Mouse (Mus musculus) midbrain, embryonic 14.5 days (tissue): ENCODE results near the gene Asb18. TPM values are rescaled to one million over a fixed set of nuclear protein-coding genes. Genes with fewer than 3 reads are reported as not detected.
A peak's percentile ranks its signal among the peaks of the same experiment; 100 is the strongest.

Source experiments
- ATAC-seq: fragments of 200-750 bp; cut with Nextera tagmentation; 2 replicates; pipeline ENCODE4 v1.8.0; 2017; ENCODE audit warnings: moderate number of reproducible peaks, moderate library complexity; ENCODE audit not compliant: low FRiP score, low TSS enrichment
- DNase-seq: peaks from one replicate; pipeline ENCODE4 v3.0.0-alpha.2; 2015
- H3K27ac ChIP-seq: fragments of 300-500 bp; sonication (generic); replicated peaks from 2 replicates; pipeline ENCODE4 v1.5.1; 2014; ENCODE audit warnings: mild to moderate bottlenecking, low read depth, low read length, moderate library complexity
- H3K27me3 ChIP-seq: fragments of 300-500 bp; sonication (generic); 2 replicates; pipeline ENCODE4 v1.6.1; 2014; ENCODE audit warnings: low read length, control low read depth, mixed read lengths; ENCODE audit not compliant: control insufficient read depth, insufficient read depth
- H3K36me3 ChIP-seq: fragments of 300-500 bp; sonication (generic); 2 replicates; pipeline ENCODE4 v1.6.1; 2014; ENCODE audit warnings: low read length, control low read depth; ENCODE audit not compliant: control insufficient read depth, insufficient read depth
- H3K4me1 ChIP-seq: fragments of 300-500 bp; sonication (generic); 2 replicates; pipeline ENCODE4 v1.6.1; 2014; ENCODE audit warnings: mild to moderate bottlenecking, antibody characterized with exemption, low read length, control low read depth; ENCODE audit not compliant: control insufficient read depth, insufficient read depth
- H3K4me2 ChIP-seq: fragments of 300-500 bp; sonication (generic); 2 replicates; pipeline ENCODE4 v1.6.1; 2014; ENCODE audit warnings: mild to moderate bottlenecking, low read length, moderate library complexity
- H3K4me3 ChIP-seq: fragments of 300-500 bp; sonication (generic); replicated peaks from 2 replicates; pipeline ENCODE4 v1.5.1; 2014; ENCODE audit warnings: low read depth, low read length
- H3K9ac ChIP-seq: fragments of 300-500 bp; sonication (generic); replicated peaks from 2 replicates; pipeline ENCODE4 v1.6.1; 2014; ENCODE audit warnings: mild to moderate bottlenecking, low read length, moderate library complexity
- H3K9me3 ChIP-seq: fragments of 300-500 bp; sonication (generic); 2 replicates; pipeline ENCODE4 v1.6.1; 2016; ENCODE audit warnings: low read length, control low read depth, mixed read lengths; ENCODE audit not compliant: control insufficient read depth
- WGBS: fragments of 180-500 bp; shearing (Covaris S2); extraction: QIAGEN DNeasy Blood & Tissue Kit; methylation state at CpG from one replicate; pipeline ENCODE4 v1.1.7; 2014; 5-methylcytosine and 5-hydroxymethylcytosine counted together
- polyA plus RNA-seq: library from polyadenylated mRNA; unstranded; fragments of >200 nt; fragmentation: Nextera tagmentation; extraction: Ambion mirVana; gene quantifications from 2 replicates; pipeline ENCODE4 v1.2.1, GENCODE M21; 2014

Asb18 gene
- polyA plus RNA-seq, 1 experiment from 2014 or later: 0.25 TPM

DNA sequence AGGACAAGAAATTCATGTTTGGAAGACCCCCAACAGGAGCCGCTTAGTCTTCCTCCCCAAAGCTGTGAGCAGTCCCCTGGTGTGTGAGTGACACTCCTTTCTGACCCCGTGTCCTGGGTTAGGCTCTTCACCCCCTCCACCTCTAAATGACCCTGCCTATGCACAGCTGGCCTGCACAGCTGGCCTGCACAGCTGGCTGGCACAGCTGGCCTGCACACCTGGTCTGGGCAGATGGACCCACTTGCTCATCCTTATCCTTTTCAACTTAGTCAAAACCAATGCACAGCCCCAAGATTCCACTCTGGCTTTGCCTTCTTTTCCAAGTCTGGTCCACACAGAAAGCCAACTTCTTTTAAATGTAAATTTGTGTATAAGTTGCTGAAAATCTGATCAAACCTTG, 15.8 kb downstream of the Asb18 start:
- no peaks in the 10 kb centered on the region for H3K4me1 ChIP-seq
- H3K36me3 ChIP-seq: no peaks in the 10 kb centered on the region
- H3K4me2 ChIP-seq: no peak overlapping the region
- 72% methylated on average over 2 of the region's 2 CpGs for WGBS
- no peak for ATAC-seq
- no peak overlapping the region for H3K9ac ChIP-seq
- DNase-seq: no peak
- H3K4me3 ChIP-seq: no peak overlapping the region
- H3K27me3 ChIP-seq: no peaks in the 10 kb centered on the region; the same call in 1 of the 2 replicates
- no peaks in the 10 kb centered on the region for H3K9me3 ChIP-seq
- H3K27ac ChIP-seq: no peak overlapping the region

GRCm38 (mm10) chr1:89998076-89998475, 16.4 kb downstream of the Asb18 start:
- ATAC-seq: no peak
- no peaks in the 10 kb centered on the region for H3K9me3 ChIP-seq
- no peaks in the 10 kb centered on the region for H3K4me1 ChIP-seq
- no peak overlapping the region for H3K9ac ChIP-seq
- no peak overlapping the region for H3K27ac ChIP-seq
- H3K36me3 ChIP-seq: no peaks in the 10 kb centered on the region
- DNase-seq: no peak
- WGBS: 79% methylated on average over 7 of the region's 7 CpGs
- no peak overlapping the region for H3K4me3 ChIP-seq
- peaks cover 4% of the 10 kb centered on the region; the same call in 1 of the 2 replicates for H3K27me3 ChIP-seq
- no peak overlapping the region for H3K4me2 ChIP-seq

DNA sequence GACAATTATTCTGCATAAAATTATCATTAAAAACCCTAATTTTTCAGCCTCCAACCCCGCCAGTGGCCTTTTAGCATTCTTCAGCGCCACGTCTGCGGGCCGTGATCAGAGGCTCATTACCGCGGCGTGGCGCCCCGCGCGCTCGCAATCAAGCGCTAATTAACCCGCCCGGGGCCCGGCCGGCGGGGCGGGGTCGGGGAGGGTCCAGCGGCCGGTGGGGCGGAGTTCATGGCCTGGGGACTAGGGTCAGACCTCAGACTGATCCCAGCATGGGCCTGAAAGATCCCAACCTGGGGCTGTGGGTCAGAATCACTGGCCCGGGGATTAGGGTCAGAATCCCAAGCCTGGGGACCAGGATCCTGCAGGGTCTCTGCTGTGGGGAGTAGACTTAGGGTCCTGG, 22.2 kb downstream of the Asb18 start:
- Histone ChIP-seq H3K27me3 (peaks cover 20% of the 10 kb centered on the region; the same call in 1 of the 2 replicates), H3K27ac (no peak overlapping the region), H3K4me1 (peaks cover 8% of the 10 kb centered on the region; the same call in 1 of the 2 replicates), H3K4me2 (peak overlapping the region; percentile 47), H3K9me3 (no peaks in the 10 kb centered on the region), H3K36me3 (no peaks in the 10 kb centered on the region), H3K9ac (0 out of 2 replicates have a peak overlapping the region, but pooled peaks have one; percentile 23), H3K4me3 (no peak overlapping the region; the same call in 1 of the 2 replicates)
- DNase-seq: peak; percentile 42
- under 1% methylated on average over 25 of the region's 25 CpGs for WGBS
- ATAC-seq: no peak

DNA sequence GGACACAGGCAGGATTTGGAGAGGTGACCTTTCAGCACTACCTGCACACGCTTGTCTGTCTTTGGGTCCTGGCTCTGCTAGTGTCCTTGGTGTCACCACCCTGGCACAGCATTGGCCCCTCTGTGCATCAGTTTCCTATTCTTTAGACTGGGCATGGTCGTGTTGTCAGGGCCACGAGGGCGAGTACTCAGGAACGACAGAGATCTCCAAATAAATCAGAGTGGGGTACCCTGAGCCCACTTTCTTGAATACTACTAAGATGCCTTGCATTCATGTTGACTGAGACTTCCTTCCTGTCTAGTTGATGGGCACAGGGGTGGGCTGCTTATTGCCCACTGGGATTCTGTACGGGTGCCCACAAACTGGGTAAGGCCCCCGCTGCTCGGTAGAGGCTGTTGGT, 37.2 kb downstream of the Asb18 start:
- DNase-seq: no peak

GRCm38 (mm10) chr1:89976411-89976810, 38.1 kb downstream of the Asb18 start:
- H3K9me3 ChIP-seq: no peaks in the 10 kb centered on the region

More for the DNA sequence above, 37.2 kb downstream of the Asb18 start:
- WGBS: 94% methylated on average over 8 of the region's 8 CpGs
- H3K36me3 ChIP-seq: no peaks in the 10 kb centered on the region
- no peaks in the 10 kb centered on the region; the same call in 1 of the 2 replicates for H3K27me3 ChIP-seq
- no peak overlapping the region for H3K4me2 ChIP-seq
- no peak overlapping the region for H3K9ac ChIP-seq
- H3K9me3 ChIP-seq: no peaks in the 10 kb centered on the region
- H3K27ac ChIP-seq: no peak overlapping the region
- no peak for ATAC-seq
- no peaks in the 10 kb centered on the region for H3K4me1 ChIP-seq
- no peak overlapping the region for H3K4me3 ChIP-seq

DNA sequence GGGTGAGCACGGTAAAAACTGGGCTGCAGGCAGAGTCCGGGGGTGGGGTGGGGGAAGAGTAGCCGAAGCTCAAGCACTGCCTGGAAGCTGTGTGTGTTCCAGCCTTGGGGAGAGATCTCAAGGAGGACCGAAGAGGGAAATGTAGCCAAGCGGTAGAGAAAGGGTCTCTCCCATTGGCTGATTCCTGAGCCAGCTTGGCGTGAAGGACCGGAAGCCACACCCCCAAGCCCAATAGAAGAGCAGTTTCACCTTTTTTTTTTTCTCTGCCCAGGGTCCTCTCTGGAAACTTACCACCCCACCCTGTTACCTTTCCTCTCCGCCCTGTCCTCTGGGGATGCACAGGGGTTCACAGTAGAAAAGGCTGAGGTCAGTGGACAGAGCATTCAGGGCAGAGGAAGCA, 39.9 kb downstream of the Asb18 start:
- DNase-seq: no peak
- H3K4me2 ChIP-seq: no peak overlapping the region
- H3K27ac ChIP-seq: no peak overlapping the region

More at GRCm38 (mm10) chr1:89976411-89976810, 38.1 kb downstream of the Asb18 start:
- Histone ChIP-seq H3K9ac (no peak overlapping the region), H3K36me3 (no peaks in the 10 kb centered on the region), H3K27me3 (peaks cover 3% of the 10 kb centered on the region; the same call in 1 of the 2 replicates), H3K4me2 (no peak overlapping the region), H3K4me1 (no peaks in the 10 kb centered on the region), H3K27ac (no peak overlapping the region), H3K4me3 (no peak overlapping the region)
- DNase-seq (no peak), ATAC-seq (no peak)
- 78% methylated on average over 8 of the region's 8 CpGs for WGBS

DNA sequence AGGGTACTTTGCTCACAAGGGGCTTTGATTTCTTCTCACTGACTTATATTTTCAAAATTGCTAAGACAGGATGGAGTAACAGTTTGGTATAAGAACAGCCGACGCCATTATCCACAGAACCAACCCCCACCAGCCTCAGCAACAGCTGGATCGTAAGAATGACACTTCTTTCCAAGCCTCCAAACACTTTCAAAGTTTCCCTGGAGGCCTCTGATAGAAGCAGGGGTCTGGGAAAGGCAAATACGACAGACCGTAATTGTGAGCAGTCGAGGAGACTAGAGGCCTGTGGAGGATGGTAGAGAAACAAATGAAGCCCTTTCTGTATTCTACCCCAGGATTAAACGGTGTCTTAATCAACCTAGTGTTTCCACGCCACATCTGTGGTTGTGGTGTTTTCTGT, 42.6 kb downstream of the Asb18 start:
- peaks cover 34% of the 10 kb centered on the region for H3K27me3 ChIP-seq

More for the DNA sequence above, 39.9 kb downstream of the Asb18 start:
- Histone ChIP-seq H3K9ac (no peak overlapping the region), H3K4me3 (no peak overlapping the region), H3K36me3 (no peaks in the 10 kb centered on the region), H3K9me3 (no peaks in the 10 kb centered on the region), H3K4me1 (no peaks in the 10 kb centered on the region), H3K27me3 (peaks cover 14% of the 10 kb centered on the region)
- WGBS: 73% methylated on average over 8 of the region's 8 CpGs
- ATAC-seq: no peak

DNA sequence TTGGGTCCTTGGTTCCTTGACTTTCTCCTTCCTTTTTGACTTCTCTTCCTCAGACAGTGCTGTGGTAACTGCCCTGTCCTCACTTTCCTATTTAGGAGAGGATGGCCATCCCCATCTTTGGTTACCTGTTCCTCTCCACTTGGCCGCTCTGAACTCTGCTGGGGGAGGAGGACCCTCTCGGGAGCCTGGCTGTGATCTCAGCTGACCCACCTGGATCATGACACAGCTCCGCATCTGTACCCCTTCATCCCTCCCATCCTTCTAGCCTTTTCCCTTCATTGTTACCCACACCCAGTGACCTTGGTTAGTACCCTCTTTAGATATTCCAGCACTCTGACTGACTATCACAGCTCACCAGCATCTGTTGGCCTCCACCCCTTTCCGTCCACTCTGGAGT, 44.8 kb downstream of the Asb18 start:
- Histone ChIP-seq H3K36me3 (no peaks in the 10 kb centered on the region), H3K9ac (no peak overlapping the region), H3K4me2 (no peak overlapping the region), H3K27me3 (peaks cover 34% of the 10 kb centered on the region), H3K4me3 (no peak overlapping the region), H3K27ac (no peak overlapping the region), H3K4me1 (peaks cover 3% of the 10 kb centered on the region), H3K9me3 (no peaks in the 10 kb centered on the region)
- ATAC-seq (no peak), DNase-seq (no peak)
- 90% methylated on average over 4 of the region's 4 CpGs for WGBS

More for the DNA sequence above, 42.6 kb downstream of the Asb18 start:
- ATAC-seq (no peak), DNase-seq (no peak)
- 67% methylated on average over 8 of the region's 8 CpGs for WGBS
- Histone ChIP-seq H3K27ac (no peak overlapping the region), H3K9me3 (no peaks in the 10 kb centered on the region), H3K4me2 (no peak overlapping the region), H3K4me3 (no peak overlapping the region), H3K4me1 (no peaks in the 10 kb centered on the region; the same call in 1 of the 2 replicates), H3K9ac (no peak overlapping the region), H3K36me3 (no peaks in the 10 kb centered on the region)

DNA sequence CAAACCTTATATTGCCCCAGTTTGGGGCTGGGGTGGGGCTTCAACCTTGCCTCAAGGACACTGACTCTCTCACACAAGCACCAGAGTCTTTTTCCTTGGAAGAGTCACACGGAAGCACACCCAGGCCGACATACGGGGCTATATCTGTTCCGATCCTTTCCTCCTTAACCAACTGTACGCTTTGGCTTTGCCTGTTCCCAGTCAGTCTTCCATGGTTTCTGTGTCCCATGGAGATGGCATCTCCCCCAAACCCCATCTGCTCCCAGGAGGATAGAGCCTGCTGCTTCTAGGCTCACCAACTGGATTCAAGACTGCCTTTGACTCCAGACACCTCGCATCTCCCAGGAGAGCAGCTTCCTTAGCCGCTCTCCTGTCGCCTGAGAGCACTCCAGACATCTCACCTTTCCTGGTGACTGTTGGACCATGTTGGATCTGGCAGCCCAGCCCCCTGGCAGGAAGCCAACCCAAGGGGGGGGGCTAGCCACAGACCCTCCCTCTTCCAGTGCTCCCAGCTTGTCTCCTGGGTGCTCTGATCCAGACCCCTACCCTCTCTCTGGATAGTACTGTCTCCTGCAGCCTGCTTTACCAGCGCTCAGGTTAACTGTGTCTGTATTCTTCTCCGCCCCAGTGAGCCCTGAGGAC, 45.3 kb downstream of the Asb18 start:
- Histone ChIP-seq H3K9me3 (no peaks in the 10 kb centered on the region), H3K36me3 (no peaks in the 10 kb centered on the region), H3K4me3 (no peak overlapping the region), H3K27me3 (peaks cover 34% of the 10 kb centered on the region), H3K9ac (no peak overlapping the region), H3K27ac (no peak overlapping the region), H3K4me1 (peaks cover 5% of the 10 kb centered on the region), H3K4me2 (peak overlapping the region; percentile 90)
- WGBS: 57% methylated on average over 10 of the region's 10 CpGs
- DNase-seq: peak; percentile 14
- no peak for ATAC-seq
